Mouse (Mus musculus): ENCODE results near the gene Serpina12. TPM values are rescaled to one million over a fixed set of nuclear protein-coding genes. Genes with fewer than 3 reads are reported as not detected.

Gene Serpina12
- total RNA-seq (2021) = under 1 TPM; 0.26 to 0.33 TPM
- long read RNA-seq, experiment 1, partial matches to known transcripts = 0 of 3 reads
- long read RNA-seq, experiment 1, other reads (novel, unspliced or antisense) = 0 of 3 reads
- long read RNA-seq, experiment 2 = 0 reads

DNA sequence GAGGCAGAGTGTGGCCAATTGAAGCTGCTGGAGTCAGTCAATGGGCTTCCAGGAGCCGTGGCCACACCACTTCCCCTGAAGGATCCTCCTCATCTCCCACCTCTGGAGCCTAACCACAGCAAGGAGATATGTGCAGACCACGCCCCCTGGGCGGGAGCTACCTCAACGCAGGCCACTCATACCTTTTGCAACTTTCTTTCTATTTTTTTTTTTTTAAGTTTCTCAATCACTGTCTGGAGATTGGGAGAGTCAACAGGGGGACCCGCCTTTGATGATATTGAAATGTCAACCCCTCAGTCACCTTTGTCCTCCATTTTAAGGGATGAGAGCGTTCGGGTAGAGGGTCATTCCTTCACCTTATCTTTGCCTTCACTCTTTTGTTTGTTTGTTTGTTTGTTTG lies at the start of gene Serpina12:
Gene Serpina12, minus strand, starts transcription at position 101 of the 400 bp plus-strand sequence.
- DNase-seq = no peak

DNA sequence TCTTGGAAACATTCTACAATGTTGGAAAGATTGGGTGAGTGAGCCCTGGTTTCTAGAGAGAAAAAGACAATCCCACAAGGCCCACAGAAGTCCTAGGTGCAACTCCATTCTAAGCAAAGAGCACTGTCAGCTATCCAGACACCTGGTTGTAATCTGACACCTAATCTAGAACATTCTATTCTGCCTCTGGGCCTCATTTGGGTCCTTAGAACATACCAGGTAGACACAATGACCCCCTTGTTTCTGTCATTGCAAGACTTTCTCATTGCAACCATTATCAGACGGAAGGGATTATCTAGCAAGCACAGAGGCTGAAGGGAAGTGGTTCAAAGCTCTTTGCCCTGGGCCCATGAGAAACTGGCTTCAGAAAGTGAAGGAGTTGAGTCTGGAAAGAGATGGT lies 47.1 kb upstream of the Serpina12 start:
- no peak for DNase-seq

DNA sequence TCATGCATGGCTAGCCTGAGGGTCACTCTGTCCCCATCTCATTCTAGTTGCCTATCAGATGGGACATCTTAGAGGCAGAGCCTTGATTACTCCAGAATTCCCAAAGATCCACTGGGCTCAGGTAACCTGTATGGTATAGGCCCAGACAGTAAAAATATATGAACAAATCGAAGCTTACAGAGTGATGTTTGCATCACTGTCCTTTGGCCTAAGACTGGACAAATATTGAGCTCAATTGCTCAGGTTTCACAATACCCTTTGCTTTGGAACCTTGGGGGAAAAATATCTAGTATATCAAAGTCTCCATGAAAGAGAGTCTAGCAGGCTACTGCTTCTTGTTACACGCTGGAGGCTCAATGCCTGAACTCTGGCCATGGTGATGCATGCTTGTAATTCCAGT lies 45.9 kb upstream of the Serpina12 start:
- no peak for DNase-seq

DNA sequence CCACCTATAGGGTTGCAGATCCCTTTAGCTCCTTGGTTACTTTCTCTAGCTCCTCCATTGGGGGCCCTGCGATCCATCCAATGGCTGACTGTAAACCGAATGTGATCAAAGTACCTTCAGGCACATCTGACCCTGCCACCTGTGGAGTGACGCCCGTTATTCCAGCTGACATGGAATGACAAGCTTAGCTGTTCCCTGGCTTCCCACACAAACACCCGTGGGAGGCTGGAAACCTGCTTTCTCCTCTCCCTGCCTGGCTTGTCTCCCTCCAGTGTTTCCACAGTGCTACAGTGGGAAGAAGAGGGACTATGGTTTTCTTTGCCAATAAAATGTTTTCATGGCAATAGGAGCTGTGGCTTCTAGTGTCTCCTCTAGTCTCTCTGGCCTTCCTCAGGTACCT lies 28.0 kb upstream of the Serpina12 start:
- DNase-seq = no peak

DNA sequence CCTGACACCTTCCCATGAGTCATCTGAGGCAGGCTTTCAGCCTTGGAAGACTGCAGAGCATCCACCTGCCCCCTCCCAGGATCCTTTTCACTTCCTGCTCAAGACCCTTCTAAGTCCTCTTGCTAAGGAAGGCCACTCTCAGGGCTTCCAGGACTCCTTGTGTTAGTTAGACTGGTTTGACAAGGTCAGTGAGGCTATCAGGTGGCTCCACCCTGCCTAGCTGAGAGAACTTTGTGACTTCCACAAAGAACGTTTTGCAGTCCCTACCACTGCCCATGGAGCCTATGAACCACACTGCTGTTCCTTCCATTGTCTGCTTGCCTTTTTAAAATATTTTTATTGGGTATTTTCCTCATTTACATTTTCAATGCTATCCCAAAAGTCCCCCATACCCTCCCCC lies 27.5 kb upstream of the Serpina12 start:
- no peak for DNase-seq

DNA sequence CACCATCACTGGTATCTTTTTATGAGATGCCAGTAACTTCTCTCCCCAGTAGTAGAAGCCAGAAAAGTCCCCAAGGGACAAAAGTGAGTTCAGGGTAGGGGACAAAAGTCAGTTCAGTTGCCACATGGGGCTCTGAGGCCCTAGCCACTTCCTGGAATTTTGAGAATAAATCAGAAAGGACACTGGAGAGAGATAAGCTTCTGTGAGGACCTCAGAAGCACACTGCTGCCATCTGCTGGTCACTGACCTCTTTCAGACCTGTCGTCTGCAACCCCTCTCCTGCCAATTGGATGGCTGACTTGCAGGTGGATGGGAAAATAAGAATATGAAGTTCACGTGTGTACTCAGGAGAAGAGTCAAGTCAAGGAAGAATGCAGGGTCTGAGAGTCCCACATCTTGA lies 25.4 kb upstream of the Serpina12 start:
- peak; percentile 83 to 90 for DNase-seq

DNA sequence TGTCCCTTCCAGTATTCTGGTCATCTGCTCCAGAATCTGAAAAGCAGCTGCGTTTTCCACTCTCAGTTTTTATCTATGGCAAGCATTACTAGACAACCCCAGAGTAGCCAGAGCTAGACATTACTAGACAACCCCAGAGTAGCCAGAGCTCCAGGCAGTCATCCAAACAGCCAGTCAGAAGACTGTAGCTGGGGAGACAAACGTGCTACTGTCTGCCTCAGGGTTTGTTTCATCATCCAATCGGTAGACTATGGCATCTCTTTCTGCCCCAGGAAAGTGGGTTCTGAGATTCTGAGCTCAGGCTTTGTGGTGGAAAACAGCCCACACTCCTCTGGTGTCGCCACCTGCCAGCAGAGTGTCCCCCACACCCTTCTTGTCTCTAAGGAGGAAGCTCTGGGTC lies 23.3 kb upstream of the Serpina12 start:
- DNase-seq = peak; percentile 52 to 76

DNA sequence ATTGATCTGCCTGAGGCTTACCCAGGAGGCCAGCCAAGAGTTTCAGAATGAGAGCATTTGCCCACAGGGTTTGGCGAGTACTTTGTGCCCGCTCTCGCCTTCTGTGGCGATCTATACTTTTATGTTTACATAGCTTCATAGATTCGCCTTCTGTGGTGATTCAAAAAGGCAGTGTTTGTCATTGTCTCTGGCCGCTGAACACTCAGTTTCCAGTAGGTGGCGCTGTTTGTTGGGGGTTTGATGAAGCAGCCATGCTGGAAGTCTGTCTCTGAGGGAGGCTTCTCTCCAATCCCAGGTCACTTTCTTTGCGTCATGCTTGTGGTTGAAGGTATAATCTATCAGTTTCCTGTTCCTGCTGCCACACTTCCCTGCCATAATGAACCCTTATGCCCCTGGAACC lies 22.0 kb upstream of the Serpina12 start:
- DNase-seq = peak; percentile 71 to 76

DNA sequence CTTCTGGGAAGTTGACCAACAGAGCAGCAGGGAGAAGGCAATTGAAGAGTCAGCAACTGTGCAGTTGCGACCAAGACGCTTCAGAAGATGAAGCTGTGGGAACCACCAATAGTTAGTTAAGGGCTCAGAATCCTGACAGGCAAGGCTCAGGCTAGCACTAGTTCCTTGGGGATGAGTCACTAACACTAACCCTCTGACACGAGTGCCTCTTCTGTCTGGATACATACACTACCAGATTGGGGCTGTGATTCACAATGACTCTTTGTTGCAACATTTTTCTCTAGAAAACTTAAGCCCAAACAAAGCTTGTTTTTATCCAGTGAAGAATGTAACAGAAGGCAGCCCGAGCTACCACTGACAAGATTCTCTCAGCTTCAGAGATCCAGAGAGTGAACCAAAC lies 20.8 kb upstream of the Serpina12 start:
- no peak for DNase-seq

DNA sequence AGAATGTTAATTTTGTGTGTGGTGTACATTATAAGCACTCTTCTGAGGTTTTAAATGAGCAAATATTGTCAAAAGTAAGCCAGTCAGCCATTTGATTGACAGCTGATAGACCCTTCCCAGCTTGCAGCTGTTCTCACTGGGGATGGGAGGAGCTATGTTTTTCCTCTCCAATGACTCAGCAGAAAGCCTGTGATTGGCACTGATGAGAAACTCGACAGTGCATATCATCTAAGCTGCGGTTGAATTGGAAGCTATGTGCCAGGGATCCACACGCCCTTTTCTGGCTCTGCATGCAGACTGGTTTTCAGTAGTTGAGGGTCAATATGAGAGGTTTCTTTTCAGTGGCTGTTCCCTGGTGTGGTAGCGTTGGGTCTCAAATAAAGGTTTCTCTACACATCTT lies 20.3 kb upstream of the Serpina12 start:
- no peak for DNase-seq

DNA sequence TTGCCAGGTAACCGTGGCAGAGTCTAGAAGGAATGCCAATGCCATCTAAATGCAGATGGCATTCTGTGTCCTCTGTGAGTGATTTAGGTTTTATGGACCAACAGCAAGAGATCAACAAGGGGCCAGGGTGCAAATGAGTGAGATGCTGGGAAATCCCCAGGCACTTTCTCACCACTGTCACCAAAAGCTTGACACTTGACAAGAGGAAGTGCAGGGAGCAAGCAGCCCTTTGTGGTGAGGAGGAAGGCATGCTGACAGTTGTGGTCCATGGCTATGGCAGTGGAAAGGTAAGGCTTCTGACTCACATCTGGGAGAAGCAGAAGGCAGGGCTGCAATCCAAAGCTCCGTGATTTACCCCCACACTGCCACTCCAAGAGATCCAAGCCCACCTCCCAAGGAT lies 17.6 kb upstream of the Serpina12 start:
- DNase-seq = no peak

DNA sequence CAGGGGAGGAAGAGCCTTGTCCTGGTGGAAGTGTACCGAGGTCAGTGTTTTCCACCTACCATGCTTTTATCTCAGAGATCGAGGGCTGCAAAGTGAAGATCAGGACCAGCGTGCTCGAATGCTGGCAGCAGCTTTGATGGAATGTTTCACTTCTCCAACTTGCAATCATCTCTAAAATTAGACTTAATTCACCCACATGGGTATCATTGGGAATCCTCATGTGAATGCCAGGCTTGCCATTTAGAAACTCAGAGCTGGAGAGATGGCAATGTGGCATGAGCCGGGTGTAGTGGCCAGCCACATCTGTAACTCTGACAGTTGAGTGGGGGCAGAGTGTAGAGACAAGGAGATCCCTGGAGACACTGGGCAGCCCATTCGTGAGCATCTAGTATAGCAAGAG lies 15.9 kb upstream of the Serpina12 start:
- no peak for DNase-seq

DNA sequence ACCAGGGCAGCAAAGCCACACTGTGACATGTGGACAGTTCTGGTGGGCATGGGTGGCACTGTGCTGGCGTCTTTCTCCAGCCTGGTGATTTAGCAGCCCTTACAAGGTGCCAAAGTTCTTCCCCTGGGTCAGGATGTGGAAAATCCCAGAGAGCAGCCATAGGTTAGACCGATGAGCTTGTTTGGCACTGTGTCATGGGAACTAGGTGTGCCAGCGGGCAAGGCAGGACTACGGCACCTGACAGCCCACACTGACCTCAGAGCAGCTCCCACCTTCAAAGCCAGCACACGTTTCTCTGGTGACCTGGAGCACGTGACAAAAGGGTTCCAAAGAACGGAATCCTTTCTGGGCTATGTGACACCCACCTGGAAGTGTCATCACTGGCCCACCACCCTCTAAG lies 13.3 kb upstream of the Serpina12 start:
- DNase-seq = no peak

DNA sequence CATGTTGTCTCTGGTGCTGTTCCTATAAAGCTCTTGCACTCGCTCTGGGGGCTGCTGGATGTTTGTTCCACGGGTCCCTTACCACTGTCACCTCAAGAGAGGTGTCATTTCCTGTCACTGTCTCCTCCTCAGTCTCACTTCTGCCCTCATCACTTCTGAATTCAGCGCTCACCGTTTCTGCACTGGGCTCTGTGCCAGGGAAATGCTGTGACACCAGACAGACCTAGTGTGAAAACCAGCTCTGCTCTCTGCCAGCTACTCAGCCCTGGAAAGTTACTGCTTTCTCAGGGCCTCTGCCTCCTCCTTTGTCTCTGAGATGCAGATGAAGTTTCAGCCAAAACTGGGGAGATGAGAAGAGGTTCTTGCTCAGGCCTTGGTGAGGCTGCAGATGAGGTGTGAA lies 12.8 kb upstream of the Serpina12 start:
- DNase-seq = no peak

DNA sequence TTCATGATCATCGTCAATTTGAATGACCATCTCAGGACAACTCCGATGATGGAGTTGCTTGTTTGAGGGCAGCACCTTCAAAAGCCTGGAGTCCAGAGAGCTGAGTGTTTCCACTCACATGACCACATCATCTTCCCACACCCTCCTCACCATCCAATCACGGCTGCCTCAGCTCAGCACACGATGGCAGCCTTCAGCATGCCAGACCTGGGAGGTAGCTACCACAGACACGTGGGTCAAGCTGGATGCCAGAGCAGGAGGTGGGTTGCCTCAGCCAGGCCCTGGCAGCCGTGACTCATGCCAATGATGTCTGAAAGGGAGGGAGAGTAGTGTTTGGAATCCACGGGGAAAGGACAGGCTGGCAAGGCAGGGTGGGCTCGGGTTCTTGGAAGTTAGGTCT lies 11.5 kb upstream of the Serpina12 start:
- peak in 1 of 2 experiments; percentile 16 for DNase-seq

DNA sequence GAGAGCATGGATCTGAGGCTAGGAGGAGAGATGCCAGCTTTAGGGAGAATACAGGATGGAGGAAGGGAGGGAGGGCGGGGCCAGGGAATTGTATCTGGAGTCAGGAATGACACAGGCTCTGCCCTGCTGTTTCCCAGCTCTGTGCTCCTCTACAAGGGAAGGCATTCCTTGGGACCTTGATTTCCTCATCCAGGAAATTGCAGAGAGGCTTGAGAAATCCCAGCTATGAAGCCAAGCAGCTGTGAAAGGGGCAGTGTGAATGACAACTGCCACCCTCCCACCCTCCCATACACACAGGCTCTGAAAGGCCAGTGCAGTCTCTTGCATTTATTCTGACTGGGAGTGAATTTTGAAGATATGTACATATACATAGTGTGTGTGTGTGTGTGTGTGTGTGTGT lies 9.8 kb upstream of the Serpina12 start:
- DNase-seq = no peak

DNA sequence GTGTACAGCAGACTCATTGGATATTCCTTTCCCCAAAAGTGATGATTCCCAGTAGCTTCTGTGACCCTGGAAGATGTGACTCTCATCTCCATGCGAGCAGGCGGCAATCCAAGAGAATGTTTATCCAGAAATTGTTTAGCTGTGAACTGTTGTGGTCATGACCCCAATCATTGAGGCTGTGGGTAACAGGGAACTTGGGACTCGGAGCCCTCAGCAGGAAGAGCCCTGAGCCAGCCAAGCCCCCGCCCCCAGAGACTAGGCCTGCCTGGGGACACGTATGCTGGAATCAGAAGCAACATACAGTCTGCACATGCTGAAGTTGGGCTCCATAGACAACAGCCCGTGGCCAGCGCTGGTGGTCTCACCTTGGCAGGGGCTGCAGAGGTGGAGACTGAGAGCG lies 1.5 kb upstream of the Serpina12 start:
- no peak for DNase-seq

DNA sequence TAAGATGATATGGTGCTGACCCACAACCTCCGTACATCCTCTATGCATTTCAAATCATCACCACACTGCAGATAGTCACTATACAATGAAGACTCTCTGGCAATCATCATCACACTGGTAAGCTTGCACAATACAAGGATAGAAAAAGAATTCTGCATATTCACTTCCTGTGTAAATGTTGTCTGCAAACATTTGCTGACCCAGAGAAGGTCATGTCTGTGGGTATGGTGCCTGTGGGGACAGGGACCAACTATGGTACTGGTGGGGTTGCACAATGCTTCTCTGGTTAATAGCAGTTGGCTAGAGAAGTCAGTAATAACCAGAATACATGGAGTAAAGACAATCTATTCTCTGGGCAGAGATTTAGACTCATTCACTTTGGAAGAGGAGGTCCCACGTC lies 1.5 kb downstream of the Serpina12 start:
- DNase-seq = no peak

DNA sequence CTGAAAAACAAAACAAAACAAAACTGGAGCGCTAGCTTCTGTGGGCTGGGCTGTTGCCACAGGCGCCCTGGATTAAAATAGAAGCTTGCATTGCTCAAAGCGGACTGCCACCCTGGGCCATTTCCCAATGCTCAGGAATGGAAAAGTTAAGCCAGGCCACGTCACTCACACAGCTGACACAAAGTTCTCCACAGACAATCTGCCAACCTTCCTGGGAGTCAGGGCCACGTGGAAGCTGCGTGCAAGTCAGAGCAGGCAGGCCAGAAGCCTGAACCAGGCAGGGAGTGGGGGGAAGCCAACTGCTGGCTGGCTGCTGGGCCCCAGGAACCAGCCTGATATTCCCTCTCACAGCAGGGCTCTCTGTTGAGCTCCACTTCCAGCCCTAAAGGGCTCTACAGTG lies 2.8 kb downstream of the Serpina12 start:
- DNase-seq = peak; percentile 63 to 66

DNA sequence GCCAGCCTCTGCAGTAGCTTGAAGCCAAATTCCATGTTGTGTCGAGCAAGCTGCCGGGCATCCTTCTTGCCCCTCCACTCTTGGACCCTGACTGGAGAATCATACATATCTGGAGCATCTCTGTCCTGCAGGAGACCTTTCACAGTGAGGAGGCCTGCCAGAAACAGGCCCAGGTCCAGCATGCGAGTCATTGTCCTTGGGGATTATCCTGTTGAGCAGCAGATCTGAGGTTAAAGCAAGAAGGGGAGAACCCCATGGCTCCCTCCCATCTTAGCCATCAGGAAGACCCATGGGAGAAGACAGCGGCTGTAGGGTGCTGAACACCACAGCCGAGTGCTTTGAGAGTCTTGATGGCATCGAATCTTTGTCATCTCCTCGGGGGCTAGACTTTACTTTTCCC lies 6.1 kb downstream of the Serpina12 start:
- DNase-seq = no peak

DNA sequence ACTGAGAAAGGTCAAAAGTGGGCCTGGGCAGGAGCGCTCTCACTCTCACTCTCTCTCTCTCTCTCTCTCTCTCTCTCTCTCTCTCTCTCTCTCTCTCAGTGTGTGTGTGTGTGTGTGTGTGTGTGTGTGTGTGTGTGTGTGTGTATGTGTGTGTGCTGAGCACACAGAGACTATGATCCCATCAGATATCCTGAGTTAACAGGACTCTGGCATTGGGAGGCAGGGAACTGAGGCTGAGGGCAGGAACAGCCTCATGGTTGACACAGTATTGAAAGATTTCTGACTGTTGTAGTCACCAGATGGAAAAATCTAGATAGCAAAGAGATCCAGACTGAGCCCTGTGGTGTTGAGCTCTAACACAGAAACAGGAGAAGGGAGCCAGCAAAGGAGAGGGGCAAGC lies 10.5 kb downstream of the Serpina12 start:
- no peak for DNase-seq

DNA sequence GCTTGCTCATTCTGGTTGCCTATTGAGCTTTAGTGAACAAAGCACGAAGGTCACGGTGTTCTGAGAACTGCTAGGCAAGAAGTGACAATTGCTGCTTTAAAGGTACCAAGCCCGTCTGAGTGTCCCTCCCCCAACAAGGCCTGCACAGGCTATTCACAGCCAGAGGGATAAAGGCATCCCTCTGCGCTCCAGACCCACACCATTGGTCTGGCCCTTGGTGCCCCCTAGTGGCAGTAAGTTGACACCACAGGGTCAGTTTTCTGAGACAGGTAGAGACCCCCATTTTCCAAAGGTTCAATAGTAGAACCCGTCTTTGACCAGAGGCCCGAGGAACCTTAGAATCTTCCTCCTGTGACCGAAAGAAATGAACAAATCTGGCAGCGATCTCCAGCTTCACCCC lies 14.3 kb downstream of the Serpina12 start:
- DNase-seq = peak; percentile 39 to 57

DNA sequence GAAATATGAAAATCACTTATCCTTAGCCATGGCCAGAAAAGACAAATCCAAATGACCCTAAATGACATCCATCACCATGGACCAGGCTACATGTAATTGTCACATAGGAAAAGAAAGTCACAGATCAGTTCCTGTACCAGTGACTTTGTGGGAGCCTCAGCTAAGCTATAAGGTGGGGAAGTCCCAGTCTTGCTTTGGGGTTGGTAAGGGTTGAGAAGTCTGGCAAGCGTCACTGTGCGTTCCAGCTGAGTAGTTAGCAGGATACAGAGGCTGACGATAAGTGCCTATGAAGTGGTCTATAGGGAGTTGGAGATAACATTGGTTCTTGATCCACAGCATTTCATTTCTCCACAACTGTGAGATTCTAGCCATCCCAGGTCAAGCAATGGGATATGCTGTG lies 29.0 kb downstream of the Serpina12 start:
- no peak for DNase-seq

DNA sequence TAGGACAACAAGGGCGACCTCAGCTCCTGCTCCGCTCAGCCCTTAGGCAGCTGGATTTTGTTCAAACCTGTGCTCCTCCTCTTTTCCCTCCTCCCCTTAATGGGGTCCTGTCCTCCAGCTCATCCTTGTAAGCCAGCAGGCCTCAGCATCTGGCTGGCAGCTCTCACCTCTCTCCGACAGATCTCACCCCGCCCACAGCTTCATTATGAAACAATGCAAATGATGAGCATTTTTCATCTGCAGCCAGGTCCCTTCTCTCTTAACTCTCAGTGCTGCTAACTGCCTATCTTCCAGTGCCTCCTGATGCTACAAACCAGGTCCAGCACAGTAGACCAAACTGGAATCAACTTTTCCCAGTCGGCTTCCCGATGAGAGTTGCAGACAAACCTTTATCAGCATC lies 30.6 kb downstream of the Serpina12 start, which contains the start of gene Serpina9:
Gene Serpina9, minus strand, starts transcription at position 136 of the 400 bp plus-strand sequence.
- no peak for DNase-seq

DNA sequence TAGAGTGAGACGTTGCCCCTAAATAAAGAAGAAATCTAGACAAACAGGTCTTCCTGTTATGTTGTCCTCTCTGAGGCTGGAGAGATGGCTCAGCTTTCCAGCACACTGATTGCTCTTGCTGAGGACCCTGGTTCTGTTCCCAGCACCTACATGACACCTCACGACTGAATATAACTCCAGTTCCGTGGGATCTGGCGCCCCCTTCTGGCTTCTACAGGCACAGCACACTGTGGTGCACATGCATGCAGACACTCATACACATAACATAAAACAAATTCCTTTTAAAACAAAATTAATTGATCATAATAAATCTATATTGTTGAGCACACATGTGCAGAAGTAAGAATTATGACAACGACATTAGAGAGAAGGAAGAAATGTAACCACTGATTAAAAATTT lies 39.6 kb downstream of the Serpina12 start:
- no peak for DNase-seq

Measured in adrenal gland, postnatal 36 days (tissue).